Mouse (Mus musculus) embryonic fibroblast, embryonic 13.5 days (primary cell): ENCODE data around the gene Hoxa7.

Experiments used
- CTCF ChIP-seq: IDR thresholded peaks from 2 replicates; pipeline ENCODE4 v1.5.1; 2011; ENCODE audit warnings: mild to moderate bottlenecking, control low read depth, low read length, moderate library complexity, borderline replicate concordance; ENCODE audit not compliant: insufficient read depth
- POLR2A ChIP-seq: IDR thresholded peaks from 2 replicates; pipeline ENCODE4 v1.6.1; 2011; ENCODE audit warnings: low read depth, mild to moderate bottlenecking, control low read depth, low read length, moderate library complexity

DNA sequence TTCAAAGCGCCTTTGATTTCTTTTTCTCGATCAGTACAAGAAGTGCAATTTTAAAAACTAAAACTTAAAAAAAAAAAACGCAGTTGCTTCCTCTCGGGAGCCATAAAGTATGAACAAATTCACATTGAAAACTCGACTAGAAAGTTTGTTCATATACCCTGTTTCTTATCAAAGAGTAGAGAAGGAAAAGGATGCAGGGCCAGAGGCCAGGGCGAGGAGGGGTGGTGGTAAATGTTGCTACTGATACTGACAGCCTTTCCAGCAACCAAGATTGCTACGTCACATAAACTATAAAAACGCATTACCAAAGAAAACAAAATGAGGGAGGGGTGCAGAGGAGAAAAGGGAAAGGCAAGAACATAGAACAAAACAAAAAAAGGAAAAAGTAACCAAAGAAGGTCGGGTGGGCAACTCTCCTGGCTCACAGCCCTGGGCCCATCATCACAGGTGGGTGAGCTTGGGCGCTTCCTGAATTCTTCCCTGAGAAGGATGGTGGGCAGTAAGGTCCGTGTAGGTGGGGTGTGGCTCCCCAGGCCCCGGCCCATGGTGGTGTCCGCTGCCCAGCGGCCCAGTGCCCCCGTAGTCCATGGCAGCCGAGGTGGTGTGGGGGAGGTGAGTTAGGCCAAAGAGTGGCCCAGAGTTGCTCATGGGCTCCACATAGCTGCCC, 52.0 kb downstream of the Hoxa7 start:
- TF ChIP-seq CTCF (no peak), POLR2A (no peak)
